Mouse (Mus musculus): ENCODE data around the gene Gpr183.

The Gpr183 gene

DNA sequence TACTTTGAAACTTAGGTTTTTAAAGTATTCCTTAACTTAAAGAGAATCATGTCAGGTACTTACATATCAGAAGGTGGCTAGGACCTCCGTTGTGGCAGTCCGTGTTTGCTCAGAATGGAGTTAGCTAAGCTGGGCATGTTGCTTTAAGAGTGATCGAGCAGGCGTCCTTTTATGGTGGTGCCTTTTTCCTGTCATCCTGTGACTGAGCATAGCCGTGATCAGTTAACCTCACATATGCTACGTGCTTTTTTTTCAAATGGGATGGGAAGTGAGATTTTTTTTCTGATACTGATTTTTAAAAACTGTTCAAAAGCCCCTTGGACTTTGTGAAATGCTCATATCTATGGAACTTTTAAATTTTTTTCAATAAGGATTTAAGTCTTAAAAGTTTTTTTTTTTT, at the start of gene Gpr183:
TSS of gene Gpr183 (minus strand) at position 206 of the 400 bp plus-strand sequence.
- DNase-seq, result no peak

- no peak for DNase-seq
Measured at GRCm38 (mm10) chr14:122013417-122013951, 48.5 kb upstream of the Gpr183 start.

- DNase-seq, result no peak
Measured at GRCm38 (mm10) chr14:122012814-122013213, 47.8 kb upstream of the Gpr183 start.

DNA sequence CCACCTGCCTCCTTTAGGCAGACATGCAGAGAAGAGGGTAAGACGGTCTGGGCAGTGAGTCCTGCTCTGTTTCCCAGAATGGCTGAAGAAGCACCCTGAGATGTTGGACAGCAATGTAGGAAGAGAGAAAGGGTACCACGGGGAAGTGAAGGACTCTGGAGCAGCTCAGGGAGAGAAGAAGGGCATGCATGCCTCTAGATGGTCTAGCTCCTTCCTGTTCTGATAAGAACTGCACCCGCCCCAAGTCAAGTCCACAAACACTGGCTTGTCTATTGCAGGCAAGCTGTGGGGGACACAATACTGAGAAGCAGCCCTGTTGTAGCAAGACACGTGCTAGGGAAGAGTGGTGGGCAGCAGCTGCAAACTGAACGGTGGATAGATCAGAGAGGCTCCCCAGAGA, 47.2 kb upstream of the Gpr183 start:
- DNase-seq, result no peak

- no peak for DNase-seq
Measured at GRCm38 (mm10) chr14:122011768-122012167, 46.8 kb upstream of the Gpr183 start.

- DNase-seq, result no peak
Measured at GRCm38 (mm10) chr14:122010301-122010700, 45.3 kb upstream of the Gpr183 start.

DNA sequence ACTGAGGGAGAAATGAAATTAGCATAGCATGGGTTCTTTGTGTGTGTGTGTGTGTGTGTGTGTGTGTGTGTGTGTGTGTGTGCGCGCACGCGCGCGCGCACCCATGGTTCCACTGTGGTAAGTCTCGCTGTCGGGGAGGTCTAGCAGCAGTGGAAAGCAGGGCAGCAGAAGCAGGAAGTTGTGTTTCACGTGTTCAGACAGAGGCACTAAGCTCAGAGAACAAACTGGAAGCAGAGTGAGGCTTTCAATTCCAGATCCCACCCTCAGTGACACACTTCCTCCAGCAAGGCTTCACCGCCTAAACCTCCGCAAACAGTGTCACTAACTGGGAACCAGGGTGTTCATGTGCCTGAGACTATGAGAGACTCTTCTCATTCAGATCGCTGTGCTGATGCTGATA, 44.5 kb upstream of the Gpr183 start:
- no peak for DNase-seq

- no peak for DNase-seq
Measured at GRCm38 (mm10) chr14:122008261-122008660, 43.3 kb upstream of the Gpr183 start.

DNA sequence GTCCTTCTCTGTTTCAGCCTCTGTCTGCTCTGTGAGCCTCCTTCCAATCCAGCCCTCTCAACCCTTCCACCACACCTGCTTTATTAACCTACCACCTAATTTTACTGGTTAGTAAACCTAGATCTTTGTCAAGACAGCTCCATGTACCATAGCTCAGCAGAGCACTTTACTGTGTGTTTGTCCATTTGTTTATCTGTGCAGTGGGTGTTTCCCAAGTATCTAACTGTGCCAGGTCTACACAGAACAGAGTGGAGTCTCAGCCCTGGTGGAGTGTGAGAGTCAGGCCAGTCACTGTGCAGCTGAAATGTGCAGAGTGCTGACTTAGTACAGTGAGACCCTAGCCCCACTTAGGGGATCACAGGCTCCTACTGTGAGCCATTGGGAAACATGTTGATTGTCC, 38.8 kb upstream of the Gpr183 start:
- no peak for DNase-seq

- DNase-seq, result no peak
Measured at GRCm38 (mm10) chr14:122002224-122002623, 37.2 kb upstream of the Gpr183 start.

DNA sequence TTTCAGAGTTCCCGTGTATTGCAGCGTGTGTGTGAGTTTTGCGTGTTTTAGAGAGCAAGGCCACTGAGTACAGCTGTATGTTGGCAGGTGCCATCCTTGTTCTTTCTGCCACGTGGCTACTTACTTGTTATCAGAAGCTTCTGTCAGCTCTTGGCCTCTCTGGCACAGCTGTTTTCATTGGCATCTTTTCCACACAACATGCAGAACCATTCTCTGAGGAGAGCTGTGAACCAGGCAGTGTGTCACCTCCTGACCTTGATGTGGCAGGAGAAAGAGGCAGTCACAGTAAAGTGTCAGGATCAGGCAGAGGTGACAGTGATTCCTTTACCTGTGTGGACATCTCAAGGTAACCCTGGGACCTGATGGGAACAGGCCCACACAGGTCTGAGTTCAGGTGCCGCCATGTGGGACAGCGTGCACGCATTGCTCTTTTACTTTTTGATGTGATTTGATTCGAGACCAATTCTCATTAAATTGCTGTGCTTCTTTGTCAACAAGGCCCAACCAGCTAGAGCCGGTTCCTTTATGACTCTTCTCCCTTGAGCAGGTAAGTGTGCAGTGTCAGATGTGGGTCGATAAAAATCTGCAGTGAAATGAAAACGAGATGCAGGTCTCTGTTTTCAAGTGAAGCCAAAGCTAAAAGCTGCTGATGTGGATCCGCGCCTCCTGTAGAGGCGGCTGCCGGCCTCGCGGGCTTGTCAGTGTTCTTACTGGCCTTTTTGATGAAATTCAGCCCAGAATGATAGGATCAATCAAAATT, 35.5 kb upstream of the Gpr183 start:
- no peak for DNase-seq

- no peak for DNase-seq
Measured at GRCm38 (mm10) chr14:121999455-121999854, 34.5 kb upstream of the Gpr183 start.

DNA sequence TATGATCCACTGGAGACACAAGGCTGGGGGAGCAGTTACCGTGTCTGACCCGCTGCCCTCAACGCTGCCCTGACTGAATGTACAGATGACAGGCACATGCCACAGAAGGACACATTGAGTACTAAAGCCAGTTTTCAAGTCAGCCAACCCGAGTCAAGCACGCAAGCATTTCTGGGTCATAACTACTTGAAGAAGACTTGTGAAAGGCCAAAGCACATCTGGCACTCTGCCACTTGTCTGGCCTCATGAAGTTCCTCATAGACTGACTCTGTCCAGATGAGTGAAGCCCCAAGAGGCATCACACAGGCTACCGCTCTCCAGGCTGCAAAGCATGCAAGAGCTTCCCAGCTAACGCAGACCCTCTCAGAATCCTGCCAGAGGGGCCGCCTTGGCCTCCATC, 31.8 kb upstream of the Gpr183 start:
- peak; percentile 52 for DNase-seq

DNA sequence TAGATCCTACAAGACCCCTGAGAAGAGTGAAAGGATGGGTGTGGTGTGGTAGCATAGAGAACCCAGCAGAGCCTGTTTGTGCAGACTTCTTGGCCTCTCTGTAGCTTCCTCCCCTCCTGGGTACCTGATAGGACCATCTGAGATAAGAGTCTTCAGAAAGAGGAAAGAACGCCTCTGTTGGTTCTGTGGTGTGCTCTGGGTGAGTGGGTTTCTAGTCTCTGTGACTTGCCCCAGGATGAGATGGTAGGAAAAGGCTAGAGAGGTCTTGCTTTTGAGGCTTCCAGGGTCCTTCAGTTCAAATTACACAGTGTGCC, 30.5 kb upstream of the Gpr183 start:
- no peak for DNase-seq

GRCm38 (mm10) chr14:121994846-121995556, 30.0 kb upstream of the Gpr183 start:
- no peak for DNase-seq

DNA sequence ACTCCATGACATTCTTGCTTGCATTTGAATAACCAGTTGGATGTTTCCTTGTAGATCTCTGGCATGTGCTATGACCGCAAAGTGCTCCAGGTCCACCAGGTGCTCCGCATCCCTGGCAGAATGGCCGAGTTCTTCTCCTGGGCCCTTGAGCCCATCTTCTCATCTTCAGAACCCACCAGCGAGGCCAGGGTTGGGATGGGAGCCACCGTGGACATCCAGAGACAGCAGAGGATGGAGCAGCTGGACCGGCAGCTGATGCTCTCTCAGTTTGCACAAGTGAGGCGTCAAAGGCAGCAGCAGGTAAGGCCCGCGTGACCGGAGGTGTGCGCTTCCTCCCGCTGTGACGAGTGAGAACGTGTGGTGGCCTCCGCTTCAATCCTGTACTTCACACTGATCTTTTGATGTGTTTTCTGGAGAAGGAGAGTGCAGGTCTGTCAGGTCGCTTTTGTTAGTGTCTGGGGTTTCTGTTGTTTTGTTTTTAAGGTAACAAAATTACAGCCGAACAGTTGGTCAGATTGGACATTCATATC, 29.2 kb upstream of the Gpr183 start:
- DNase-seq, result no peak

DNA sequence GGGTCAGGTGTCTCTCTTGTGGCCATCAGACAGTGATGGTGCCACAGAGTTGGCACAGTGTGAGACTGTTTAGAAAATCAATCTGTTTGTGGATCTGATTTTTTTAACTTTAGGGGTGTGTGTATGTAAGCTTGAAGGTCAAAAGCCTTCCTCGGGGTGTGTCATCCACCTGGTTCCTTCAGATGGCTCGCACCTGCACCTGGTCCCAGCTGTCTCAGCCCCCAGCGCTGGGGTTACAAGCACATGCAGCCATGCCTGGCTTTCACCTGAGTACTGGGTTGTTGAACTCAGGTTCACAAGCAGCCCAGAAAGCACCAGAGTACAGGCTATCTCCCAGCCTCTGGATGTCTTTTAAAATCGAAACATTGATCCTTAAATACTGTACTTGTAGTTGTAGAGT, 28.6 kb upstream of the Gpr183 start:
- DNase-seq, result no peak

DNA sequence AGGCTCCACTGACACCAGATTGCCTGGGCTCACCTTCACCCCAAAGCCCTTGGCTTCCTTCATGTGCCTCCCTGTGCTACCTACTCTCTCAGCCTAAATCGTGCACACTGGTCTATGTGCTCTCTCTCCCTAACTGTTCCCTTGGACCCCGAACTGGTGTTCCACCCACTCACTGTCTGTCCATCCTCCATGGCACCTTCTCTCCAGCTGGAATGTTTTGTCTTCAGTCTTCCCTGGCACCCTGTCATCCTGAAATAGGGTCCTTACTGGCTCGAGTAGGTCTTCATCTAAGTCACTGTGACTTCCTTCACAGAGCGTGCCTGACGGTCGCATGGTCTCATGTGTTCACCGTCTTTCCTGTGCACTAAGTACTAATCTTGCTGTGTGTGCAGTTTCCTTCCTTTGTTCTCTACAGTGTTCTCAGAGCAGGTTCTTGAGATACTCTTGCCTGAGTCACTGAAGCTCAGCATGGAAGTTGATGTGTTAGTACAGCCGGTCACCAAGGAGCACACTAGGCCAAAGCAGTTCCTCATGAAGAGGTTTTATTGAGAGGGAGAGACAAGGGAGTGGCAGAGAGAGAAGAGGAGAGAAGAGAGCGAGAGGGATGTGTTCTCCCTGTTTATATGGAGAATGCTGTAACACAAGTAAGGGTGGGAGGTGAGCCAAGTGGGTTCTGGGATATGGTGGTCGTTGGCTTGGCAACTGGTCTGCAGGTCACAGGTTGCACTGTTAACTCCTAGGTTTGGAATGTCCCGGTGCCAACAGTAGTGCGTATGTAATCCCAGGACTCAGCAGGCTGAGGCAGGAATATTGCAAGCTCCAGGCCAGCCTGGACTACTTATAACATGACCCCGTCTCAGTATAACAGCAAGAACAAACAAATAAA, 27.6 kb upstream of the Gpr183 start:
- no peak for DNase-seq

DNA sequence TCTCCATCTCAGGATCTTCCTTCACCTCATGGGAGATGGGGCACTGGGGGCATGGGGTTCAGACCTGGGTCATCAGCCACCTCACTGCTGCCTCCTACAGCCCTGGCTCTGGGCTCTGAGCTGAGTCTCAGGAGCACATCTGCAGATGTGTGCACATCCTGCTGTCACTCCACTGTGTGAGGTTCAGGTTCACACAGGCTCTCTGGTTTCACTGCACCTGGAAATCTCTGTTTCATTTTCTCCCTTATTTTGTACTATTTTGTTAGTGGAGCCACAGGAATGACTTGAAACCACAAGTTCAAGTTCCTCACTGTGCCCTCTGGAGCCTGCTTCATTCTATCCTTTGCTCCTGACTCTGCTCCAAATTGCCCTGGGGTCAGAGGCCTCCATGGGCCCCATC, 26.9 kb upstream of the Gpr183 start:
- DNase-seq, result no peak

DNA sequence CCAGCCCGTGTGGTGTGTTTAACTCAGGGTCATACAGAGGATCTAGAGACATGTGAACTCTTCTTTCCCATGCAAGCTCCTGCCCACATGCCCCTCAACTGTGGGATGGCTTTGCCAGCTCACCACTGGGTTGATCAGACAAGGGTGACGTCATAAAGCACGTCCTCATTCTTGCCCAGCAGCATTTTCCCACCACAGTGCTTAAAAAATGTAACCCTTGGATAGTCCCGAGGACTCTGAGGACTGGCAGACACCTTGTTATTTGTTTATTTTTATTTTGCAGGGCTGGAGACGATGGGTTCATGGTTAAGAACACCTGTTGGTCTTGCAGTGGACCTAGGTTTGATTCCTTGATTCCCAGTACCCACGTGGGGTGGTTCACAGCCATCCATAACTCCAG, 25.9 kb upstream of the Gpr183 start:
- DNase-seq, result no peak

DNA sequence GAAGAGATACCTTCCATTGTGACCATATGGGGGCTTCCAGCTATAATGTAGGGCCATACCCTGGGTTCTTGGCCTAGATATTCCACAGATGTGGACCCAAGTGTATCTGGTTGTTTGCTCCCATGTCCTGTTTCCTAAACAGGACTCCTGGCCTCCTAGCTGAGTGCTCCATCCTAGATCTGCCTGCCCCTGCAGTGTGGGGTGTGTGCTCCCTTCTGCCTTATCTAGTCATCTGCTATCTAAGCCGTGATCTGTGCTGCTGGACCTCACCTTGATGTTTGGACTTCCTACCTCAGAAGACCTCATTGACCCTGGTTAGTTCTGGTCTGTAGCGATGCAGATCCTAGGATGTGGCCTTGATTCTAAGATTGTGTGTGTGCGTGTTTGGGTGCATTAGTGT, 24.9 kb upstream of the Gpr183 start:
- DNase-seq, result no peak

GRCm38 (mm10) chr14:121989331-121989730, 24.3 kb upstream of the Gpr183 start:
- DNase-seq, result no peak

DNA sequence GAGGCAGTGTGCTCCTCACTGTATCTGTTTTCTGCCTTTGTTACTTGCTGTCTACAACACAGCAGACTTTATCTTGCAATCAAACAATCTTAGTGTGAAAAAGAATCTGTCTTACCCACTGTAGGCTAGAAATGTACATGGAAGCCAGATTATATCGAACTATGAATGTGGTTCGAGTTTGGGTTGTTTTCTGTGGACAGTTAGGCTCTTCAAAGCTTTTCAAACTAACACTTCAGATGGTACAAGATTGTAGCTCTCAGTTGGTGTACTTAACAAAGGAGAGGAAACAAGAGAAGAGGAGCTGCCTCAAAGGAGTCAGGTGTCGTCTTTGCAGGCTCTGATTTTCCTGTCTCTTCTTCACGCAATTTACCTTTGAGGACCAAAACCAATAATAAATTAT, 22.7 kb upstream of the Gpr183 start:
- DNase-seq, result no peak
